Mouse (Mus musculus) CH12.LX (cell line): ENCODE measurements around the gene Mrps16. TPM values are rescaled to one million over a fixed set of nuclear protein-coding genes. Genes with fewer than 3 reads are reported as not detected.

Experiments used
- DNase-seq: peaks from one replicate; pipeline ENCODE4 v3.0.0-alpha.2; 2013; ENCODE audit errors: extremely low read depth
- H3K27ac ChIP-seq: 2 replicates; pipeline ENCODE4 v1.5.1; 2012; ENCODE audit warnings: low read depth, mild to moderate bottlenecking, control low read depth, moderate library complexity; ENCODE audit not compliant: insufficient read depth
- H3K27me3 ChIP-seq: replicated peaks from 2 replicates; pipeline ENCODE3; 2012; ENCODE audit warnings: inconsistent platforms
- H3K36me3 ChIP-seq, 2 experiments: replicated peaks in 1 of 2; 2 replicates each; pipeline versions ENCODE3 to v1.6.1; 2012; ENCODE audit warnings: inconsistent platforms in 1 of 2, low read length in 1 of 2, mild to moderate bottlenecking in 1 of 2, mixed read lengths in 1 of 2, moderate library complexity in 1 of 2; ENCODE audit not compliant: control insufficient read depth in 1 of 2, insufficient read depth in 1 of 2
- H3K4me1 ChIP-seq, 2 experiments: 2 replicates each; pipeline ENCODE4 v1.6.1; 2012; ENCODE audit warnings: inconsistent platforms in 1 of 2, moderate library complexity in 1 of 2; ENCODE audit not compliant: insufficient read depth in 2 of 2, control insufficient read depth in 1 of 2
- H3K4me2 ChIP-seq: 2 replicates; pipeline ENCODE4 v1.6.1; 2012; ENCODE audit warnings: low read depth, mild to moderate bottlenecking, control low read depth; ENCODE audit not compliant: poor library complexity, insufficient read depth, severe bottlenecking
- H3K4me3 ChIP-seq, 3 experiments: fragments of 150-350 bp in 1 of 3; sonication (generic) in 1 of 3; replicated peaks in 1 of 3; 2 replicates each; pipeline versions ENCODE3 to v1.5.1; 2011 to 2012; ENCODE audit warnings: low read depth in 2 of 3, low read length in 2 of 3, mild to moderate bottlenecking in 2 of 3, moderate library complexity in 2 of 3, control low read depth in 1 of 3, improper control_type of control experiment in 1 of 3, inconsistent platforms in 1 of 3, mixed read lengths in 1 of 3; ENCODE audit not compliant: poor library complexity in 1 of 3
- H3K79me2 ChIP-seq: replicated peaks from 2 replicates; pipeline ENCODE4 v1.6.1; 2012; ENCODE audit warnings: mild to moderate bottlenecking, moderate library complexity; ENCODE audit not compliant: control insufficient read depth, poor library complexity, insufficient read depth, severe bottlenecking; ENCODE audit errors: extremely low read depth
- H3K9ac ChIP-seq: 2 replicates; pipeline ENCODE4 v1.6.1; 2012; ENCODE audit warnings: low read depth, mild to moderate bottlenecking, control low read depth, moderate library complexity; ENCODE audit not compliant: insufficient read depth
- H3K9me3 ChIP-seq: replicated peaks from 2 replicates; pipeline ENCODE3; 2012; ENCODE audit warnings: low read length, inconsistent platforms, mixed read lengths
- BHLHE40 ChIP-seq: IDR thresholded peaks from 2 replicates; pipeline ENCODE4 v1.6.1; 2011; ENCODE audit warnings: mild to moderate bottlenecking, low read depth, low read length, improper control_type of control experiment
- CHD1 ChIP-seq: IDR thresholded peaks from 2 replicates; pipeline ENCODE4 v1.6.1; 2012; ENCODE audit warnings: low read depth, low read length, improper control_type of control experiment, inconsistent platforms
- CHD2 ChIP-seq: IDR thresholded peaks from 2 replicates; pipeline ENCODE4 v1.6.1; 2011; ENCODE audit warnings: low read length, improper control_type of control experiment
- CTCF ChIP-seq, 2 experiments: IDR thresholded peaks in 1 of 2; conservative IDR thresholded peaks in 1 of 2; 2 replicates each; pipeline ENCODE4 v1.5.1; 2011 to 2012; ENCODE audit warnings: low read depth in 2 of 2, low read length in 2 of 2, improper control_type of control experiment in 1 of 2, inconsistent platforms in 1 of 2, mild to moderate bottlenecking in 1 of 2, moderate library complexity in 1 of 2
- E2F4 ChIP-seq: IDR thresholded peaks from 2 replicates; pipeline ENCODE4 v1.6.1; 2011; ENCODE audit warnings: low read depth, low read length, improper control_type of control experiment; ENCODE audit not compliant: insufficient replicate concordance
- ELF1 ChIP-seq: IDR thresholded peaks from 2 replicates; pipeline ENCODE4 v1.6.1; 2014; ENCODE audit warnings: low read depth, mild to moderate bottlenecking, inconsistent platforms, low read length, improper control_type of control experiment
- EP300 ChIP-seq: IDR thresholded peaks from 2 replicates; pipeline ENCODE4 v1.6.1; 2011; ENCODE audit warnings: low read length, improper control_type of control experiment
- ETS1 ChIP-seq: conservative IDR thresholded peaks from 2 replicates; pipeline ENCODE4 v1.6.1; 2012; ENCODE audit warnings: low read depth, mild to moderate bottlenecking, inconsistent platforms, low read length, improper control_type of control experiment, moderate library complexity
- GABPA ChIP-seq: IDR thresholded peaks from 2 replicates; pipeline ENCODE4 v1.6.1; 2012; ENCODE audit warnings: low read depth, low read length, improper control_type of control experiment, inconsistent platforms; ENCODE audit not compliant: insufficient replicate concordance
- HCFC1 ChIP-seq: IDR thresholded peaks from 2 replicates; pipeline ENCODE4 v1.6.1; 2012; ENCODE audit warnings: low read depth, mild to moderate bottlenecking, inconsistent platforms, low read length, improper control_type of control experiment
- IRF4 ChIP-seq: IDR thresholded peaks from 2 replicates; pipeline ENCODE4 v1.6.1; 2014; ENCODE audit warnings: low read depth, mild to moderate bottlenecking, inconsistent platforms, low read length, improper control_type of control experiment
- JUN ChIP-seq: IDR thresholded peaks from 2 replicates; pipeline ENCODE4 v1.6.1; 2011; ENCODE audit warnings: low read depth, mild to moderate bottlenecking, low read length, improper control_type of control experiment, moderate library complexity; ENCODE audit not compliant: insufficient read depth
- JUND ChIP-seq: conservative IDR thresholded peaks from 2 replicates; pipeline ENCODE4 v1.6.1; 2011; ENCODE audit warnings: low read depth, low read length, improper control_type of control experiment
- KAT2A ChIP-seq: IDR thresholded peaks from 2 replicates; pipeline ENCODE4 v1.6.1; 2012; ENCODE audit warnings: low read length, improper control_type of control experiment, inconsistent platforms; ENCODE audit not compliant: insufficient replicate concordance
- MAFK ChIP-seq: IDR thresholded peaks from 2 replicates; pipeline ENCODE4 v1.6.1; 2011; ENCODE audit warnings: low read length, improper control_type of control experiment; ENCODE audit not compliant: insufficient replicate concordance
- MAX ChIP-seq: IDR thresholded peaks from 2 replicates; pipeline ENCODE4 v1.6.1; 2011; ENCODE audit warnings: low read length, improper control_type of control experiment
- MAZ ChIP-seq: IDR thresholded peaks from 2 replicates; pipeline ENCODE4 v1.6.1; 2012; ENCODE audit warnings: low read depth, mild to moderate bottlenecking, inconsistent platforms, low read length, improper control_type of control experiment, moderate library complexity
- MEF2A ChIP-seq: IDR thresholded peaks from 2 replicates; pipeline ENCODE4 v1.6.1; 2014; ENCODE audit warnings: low read depth, mild to moderate bottlenecking, inconsistent platforms, low read length, improper control_type of control experiment, borderline replicate concordance
- MXI1 ChIP-seq: IDR thresholded peaks from 2 replicates; pipeline ENCODE4 v1.6.1; 2011; ENCODE audit warnings: mild to moderate bottlenecking, low read depth, low read length, improper control_type of control experiment
- MYC ChIP-seq: IDR thresholded peaks from 2 replicates; pipeline ENCODE4 v1.6.1; 2011; ENCODE audit warnings: low read depth, mild to moderate bottlenecking, improper control_type of control experiment, low read length
- NELFE ChIP-seq: IDR thresholded peaks from 2 replicates; pipeline ENCODE4 v1.6.1; 2011; ENCODE audit warnings: low read depth, low read length, improper control_type of control experiment
- NRF1 ChIP-seq: IDR thresholded peaks from 2 replicates; pipeline ENCODE4 v1.6.1; 2014; ENCODE audit warnings: low read depth, mild to moderate bottlenecking, inconsistent platforms, low read length, improper control_type of control experiment, moderate library complexity
- PAX5 ChIP-seq: IDR thresholded peaks from 2 replicates; pipeline ENCODE4 v1.6.1; 2012; ENCODE audit warnings: low read length, inconsistent platforms, mixed read lengths
- POLR2A ChIP-seq: IDR thresholded peaks from 2 replicates; pipeline ENCODE4 v1.6.1; 2011; ENCODE audit warnings: low read depth, mild to moderate bottlenecking, improper control_type of control experiment, low read length
- POLR2AphosphoS2 ChIP-seq: IDR thresholded peaks from 2 replicates; pipeline ENCODE4 v1.6.1; 2011; ENCODE audit warnings: low read depth, low read length, improper control_type of control experiment
- RAD21 ChIP-seq: IDR thresholded peaks from 2 replicates; pipeline ENCODE4 v1.6.1; 2011; ENCODE audit warnings: low read depth, mild to moderate bottlenecking, low read length, improper control_type of control experiment, moderate library complexity
- RCOR1 ChIP-seq: conservative IDR thresholded peaks from 2 replicates; pipeline ENCODE4 v1.6.1; 2012; ENCODE audit warnings: low read depth, mild to moderate bottlenecking, inconsistent platforms, low read length, improper control_type of control experiment
- SIN3A ChIP-seq: IDR thresholded peaks from 2 replicates; pipeline ENCODE4 v1.6.1; 2012; ENCODE audit warnings: low read length, improper control_type of control experiment, inconsistent platforms
- SMC3 ChIP-seq: IDR thresholded peaks from 2 replicates; pipeline ENCODE4 v1.6.1; 2011; ENCODE audit warnings: low read depth, low read length, improper control_type of control experiment
- TBP ChIP-seq: conservative IDR thresholded peaks from 2 replicates; pipeline ENCODE4 v1.6.1; 2011; ENCODE audit warnings: low read depth, low read length, improper control_type of control experiment
- TCF12 ChIP-seq: IDR thresholded peaks from 2 replicates; pipeline ENCODE4 v1.6.1; 2014; ENCODE audit warnings: low read depth, mild to moderate bottlenecking, inconsistent platforms, low read length, improper control_type of control experiment
- UBTF ChIP-seq: IDR thresholded peaks from 2 replicates; pipeline ENCODE4 v1.6.1; 2012; ENCODE audit warnings: low read depth, mild to moderate bottlenecking, inconsistent platforms, low read length, improper control_type of control experiment, moderate library complexity
- USF1 ChIP-seq: IDR thresholded peaks from 2 replicates; pipeline ENCODE4 v1.6.1; 2014; ENCODE audit warnings: low read depth, mild to moderate bottlenecking, inconsistent platforms, low read length, improper control_type of control experiment
- USF2 ChIP-seq: conservative IDR thresholded peaks from 2 replicates; pipeline ENCODE4 v1.6.1; 2011; ENCODE audit warnings: low read depth, low read length, improper control_type of control experiment
- ZC3H11A ChIP-seq: IDR thresholded peaks from 2 replicates; pipeline ENCODE4 v1.6.1; 2012; ENCODE audit warnings: low read depth, mild to moderate bottlenecking, inconsistent platforms, low read length, improper control_type of control experiment
- ZKSCAN1 ChIP-seq: IDR thresholded peaks from 2 replicates; pipeline ENCODE4 v1.6.1; 2012; ENCODE audit warnings: low read depth, inconsistent platforms, low read length, improper control_type of control experiment, borderline replicate concordance
- ZMIZ1 ChIP-seq: IDR thresholded peaks from 2 replicates; pipeline ENCODE4 v1.6.1; 2012; ENCODE audit warnings: low read depth, mild to moderate bottlenecking, inconsistent platforms, low read length, improper control_type of control experiment
- ZNF384 ChIP-seq: IDR thresholded peaks from 2 replicates; pipeline ENCODE4 v1.6.1; 2012; ENCODE audit warnings: low read depth, low read length, improper control_type of control experiment, inconsistent platforms
- dilution Hi-C: fragments of 300-500 bp; cut with MboI; formaldehyde crosslinking; loops from 2 replicates; pipeline ENCODE4 v1.14.3; 2020; ENCODE audit warnings: low sequenced_read_pairs; ENCODE audit not compliant: extremely low pct_unique_long_range_greater_than_20kb, extremely low pct_ligation_motif_present
- in situ Hi-C: fragments of 300-500 bp; cut with MboI; formaldehyde crosslinking; loops from 3 replicates; pipeline ENCODE4 v1.14.3; 2019; ENCODE audit warnings: low sequenced_read_pairs, low pct_ligation_motif_present, low pct_unique_long_range_greater_than_20kb, mixed read lengths
- polyA plus RNA-seq: library from polyadenylated mRNA; unstranded; fragments of >175 nt; gene quantifications from 2 replicates; pipeline ENCODE4 v1.2.1, GENCODE M21; 2012; ENCODE audit warnings: low read depth; ENCODE audit not compliant: insufficient read length
- total RNA-seq, 2 experiments: library from RNA; depleted of rRNA; stranded (reverse); fragments of 300-350 nt in 1 of 2; fragments of >200 nt in 1 of 2; gene quantifications; 2 replicates each; pipeline ENCODE4 v1.2.3; 2012 to 2014

The Mrps16 gene
- total and polyA plus RNA-seq, 3 experiments: 97.2 to 112 (median 110) TPM

DNA sequence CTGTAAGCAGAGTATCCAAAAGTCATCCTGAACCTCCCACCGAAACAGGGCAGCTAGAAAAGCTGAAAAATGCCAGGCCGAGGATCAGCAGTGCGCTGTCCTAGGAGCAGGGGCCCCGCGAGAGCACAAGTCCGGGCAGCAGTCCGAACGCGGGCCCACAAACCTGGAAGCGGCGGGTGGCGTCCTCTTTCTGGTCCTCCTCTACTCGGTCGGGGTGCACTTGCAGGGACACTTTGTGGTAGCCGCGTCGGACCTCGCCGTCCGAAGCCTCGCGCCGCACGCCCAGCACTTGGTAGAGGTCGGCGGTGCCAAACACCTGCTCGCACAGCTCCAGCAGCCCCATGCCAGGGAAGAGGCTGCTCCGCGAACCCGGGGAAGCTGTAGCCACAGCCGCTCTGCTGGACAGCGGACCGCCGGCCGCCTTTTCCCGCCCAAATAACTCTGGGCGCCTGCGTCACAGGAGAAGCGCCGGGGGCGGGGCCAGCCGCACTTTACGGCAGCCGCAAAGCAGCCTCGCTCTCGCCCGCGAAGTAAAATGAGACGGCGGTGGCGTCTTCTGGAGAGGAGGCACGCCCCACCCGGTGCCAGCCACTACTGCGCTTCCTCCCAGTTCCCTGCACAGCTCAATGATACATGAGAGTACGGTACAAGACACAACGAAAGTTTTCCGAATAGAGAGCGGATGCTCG is 4.8 kb downstream of the Mrps16 start, which contains the start of gene Dnajc9:
Gene Dnajc9, minus strand, starts transcription at position 470 of the 689 bp plus-strand sequence.
- dilution Hi-C loops: no loop called here
- peaks cover 54% of the 10 kb centered on the region for H3K79me2 ChIP-seq
- peaks cover 39 to 63% of the 10 kb centered on the region in 2 experiments for H3K36me3 ChIP-seq
- H3K27ac ChIP-seq: peak within 1 kb of the TSS; percentile 70
- DNase-seq: peak; percentile 91
- peaks cover 15 to 49% of the 10 kb centered on the region in 2 experiments for H3K4me1 ChIP-seq
- peak within 1 kb of the TSS; percentile 81 for H3K9ac ChIP-seq
- H3K27me3 ChIP-seq: no peaks in the 10 kb centered on the region
- in situ Hi-C loops: loop anchor here (5.0 kb wide), 1 partner anchor 41 kb away; the partner anchor contains the start of genes Ecd and Fam149b
- H3K4me2 ChIP-seq: peak within 1 kb of the TSS; percentile 97
- peak within 1 kb of the TSS; percentile 75 to 95 (median 89) for H3K4me3 ChIP-seq
- TF ChIP-seq ZNF384: no peak
- TF ChIP-seq SMC3: no peak
- TF ChIP-seq BHLHE40: no peak
- peak; percentile 86 for TF ChIP-seq HCFC1
- TF ChIP-seq RCOR1: no peak
- no peak for TF ChIP-seq JUND
- peak; percentile 78 for TF ChIP-seq NRF1
- TF ChIP-seq GABPA: no peak
- peak; percentile 65; the same call in 1 of the 2 replicates for TF ChIP-seq E2F4
- TF ChIP-seq JUN: no peak
- TF ChIP-seq KAT2A: peak; percentile 88; the same call in 1 of the 2 replicates
- peak; percentile 93 for TF ChIP-seq ZMIZ1
- TF ChIP-seq UBTF: no peak
- TF ChIP-seq MAX: no peak; the same call in 1 of the 2 replicates
- TF ChIP-seq ELF1: peak; percentile 65
- TF ChIP-seq MXI1: peak; percentile 80
- TF ChIP-seq USF1: no peak
- no peak for TF ChIP-seq ETS1
- TF ChIP-seq POLR2AphosphoS2: 0 out of 2 replicates have a peak, but pooled peaks have one; percentile 18
- peak; percentile 89 for TF ChIP-seq POLR2A
- peak; percentile 87 for TF ChIP-seq SIN3A
- TF ChIP-seq ZC3H11A: no peak
- TF ChIP-seq MAFK: no peak
- TF ChIP-seq CHD1: no peak; the same call in 1 of the 2 replicates
- peak; percentile 75 for TF ChIP-seq NELFE
- no peak for TF ChIP-seq MAZ
- TF ChIP-seq CHD2: no peak
- TF ChIP-seq TBP: no peak; the same call in 1 of the 2 replicates
- TF ChIP-seq IRF4: peak; percentile 63
- TF ChIP-seq CTCF (conservative IDR thresholded peaks at IDR 0.05 in 1 of 2, IDR thresholded peaks at IDR 0.05 in 1 of 2; ENCODE audit: low read depth in 2 of 2, low read length in 2 of 2): no peak
- TF ChIP-seq ZKSCAN1: no peak
- no peak for TF ChIP-seq EP300
- 0 out of 2 replicates have a peak, but pooled peaks have one; percentile 39 for TF ChIP-seq MEF2A
- TF ChIP-seq USF2: no peak
- TF ChIP-seq TCF12: peak; percentile 83
- no peak for TF ChIP-seq RAD21
- TF ChIP-seq MYC: no peak
- TF ChIP-seq PAX5: no peak
- H3K9me3 ChIP-seq: no peaks in the 10 kb centered on the region
